Mouse (Mus musculus) adrenal gland, adult 10 weeks (tissue): Measurements from ENCODE around the gene Myg1. TPM values are rescaled to one million over a fixed set of nuclear protein-coding genes. Genes with fewer than 3 reads are reported as not detected.

Source experiments
- polyA plus RNA-seq: library from polyadenylated mRNA; stranded (reverse); fragments of 350-450 nt; fragmentation: Illumina TruSeq; extraction: RNeasy Lipid Tissue Mini Kit (QIAGEN cat#74804); gene quantifications from one replicate; pipeline ENCODE4 v1.2.3, GENCODE M21; 2014; ENCODE audit warnings: low read depth, low replicate concordance

The Myg1 gene
- 8.9 TPM for polyA plus RNA-seq

GRCm38 (mm10) chr15:102331610-102332015 lies at the start of gene Myg1:
Gene Myg1, plus strand, starts transcription at chr15:102331709.

GRCm38 (mm10) chr15:102295633-102296367 lies 35.7 kb upstream of the Myg1 start, which contains the start of gene Espl1:
Gene Espl1, plus strand, starts transcription at chr15:102296266.

GRCm38 (mm10) chr15:102326022-102326576 lies 5.4 kb upstream of the Myg1 start, which contains the start of gene Pfdn5:
Gene Pfdn5, plus strand, starts transcription at chr15:102326116.

GRCm38 (mm10) chr15:102350138-102350941 lies 18.8 kb downstream of the Myg1 start, which contains the start of gene Aaas:
Gene Aaas, minus strand, starts transcription at chr15:102350771.

GRCm38 (mm10) chr15:102366733-102367344 lies 35.3 kb downstream of the Myg1 start, which contains the start of gene Sp7:
Gene Sp7, minus strand, starts transcription at chr15:102367182.

Other genes with a start within 250 kb of the Myg1 start
- 31.5 TPM for gene Tns2, start 231.3 kb upstream of the Myg1 start, polyA plus RNA-seq
- gene Spryd3, start 195.5 kb upstream of the Myg1 start, polyA plus RNA-seq = 1.4 TPM
- gene Igfbp6, start 187.3 kb upstream of the Myg1 start, polyA plus RNA-seq = not detected
- not detected for gene Soat2, start 181.2 kb upstream of the Myg1 start, polyA plus RNA-seq
- gene Zfp740, start 128.5 kb upstream of the Myg1 start, polyA plus RNA-seq = 34.7 TPM
- 32.6 TPM for gene Csad, start 127.0 kb upstream of the Myg1 start, polyA plus RNA-seq
- gene Itgb7, start 99.8 kb upstream of the Myg1 start, polyA plus RNA-seq = not detected
- 9.1 TPM for gene Rarg, start 74.2 kb upstream of the Myg1 start, polyA plus RNA-seq
- 0.35 TPM for gene Gm9918, start 61.1 kb upstream of the Myg1 start, polyA plus RNA-seq
- gene Mfsd5, start 52.3 kb upstream of the Myg1 start, polyA plus RNA-seq = 1.9 TPM
- not detected for gene Espl1, start 35.4 kb upstream of the Myg1 start, polyA plus RNA-seq
- gene Pfdn5, start 5.6 kb upstream of the Myg1 start, polyA plus RNA-seq = 69.6 TPM
- gene Aaas, start 19.1 kb downstream of the Myg1 start, polyA plus RNA-seq = 2.6 TPM
- gene Sp7, start 35.5 kb downstream of the Myg1 start, polyA plus RNA-seq = not detected
- gene Sp1, start 74.4 kb downstream of the Myg1 start, polyA plus RNA-seq = 91.2 TPM
- not detected for gene Amhr2, start 113.7 kb downstream of the Myg1 start, polyA plus RNA-seq
- 111 TPM for gene Prr13, start 127.3 kb downstream of the Myg1 start, polyA plus RNA-seq
- gene Pcbp2, start 138.8 kb downstream of the Myg1 start, polyA plus RNA-seq = 672 TPM
- gene Gm10337, start 172.0 kb downstream of the Myg1 start, polyA plus RNA-seq = not detected
- 3.4 TPM for gene Map3k12, start 185.4 kb downstream of the Myg1 start, polyA plus RNA-seq
- 0.70 TPM for gene Tarbp2, start 186.5 kb downstream of the Myg1 start, polyA plus RNA-seq
- gene Npff, start 193.2 kb downstream of the Myg1 start, polyA plus RNA-seq = not detected